Mouse (Mus musculus) cerebellum, adult (tissue): ENCODE results near the gene Tex50.
A peak's percentile ranks its signal among the peaks of the same experiment; 100 is the strongest.

Experiments used
- ATAC-seq: cut with Nextera tagmentation; 2 replicates; pipeline ENCODE4 v1.9.2; 2017; ENCODE audit warnings: mild to moderate bottlenecking, moderate library complexity, mixed read lengths; ENCODE audit not compliant: insufficient number of reproducible peaks, low FRiP score, low TSS enrichment

Tex50 gene

DNA sequence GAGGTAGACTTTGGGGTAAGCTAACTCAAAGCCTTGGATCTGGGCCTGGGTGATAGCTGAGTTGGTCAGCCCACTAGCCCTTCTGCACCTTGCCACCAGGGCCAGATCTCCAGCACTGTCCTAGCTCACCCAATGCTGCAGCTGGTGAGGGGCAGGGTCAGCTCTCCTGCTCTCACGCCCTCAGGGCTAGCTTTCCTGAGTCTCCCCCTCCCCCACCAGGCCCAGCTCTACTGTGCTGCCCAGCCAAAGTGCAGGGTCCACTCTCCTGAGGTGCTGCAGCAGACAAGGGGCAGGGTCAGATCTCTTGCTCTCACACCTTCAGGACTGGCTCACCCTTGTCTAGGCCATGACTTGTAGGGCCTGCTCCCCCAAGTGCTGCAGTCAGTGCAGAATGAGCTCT is 32.7 kb downstream of the Tex50 start:
- ATAC-seq = no peak

DNA sequence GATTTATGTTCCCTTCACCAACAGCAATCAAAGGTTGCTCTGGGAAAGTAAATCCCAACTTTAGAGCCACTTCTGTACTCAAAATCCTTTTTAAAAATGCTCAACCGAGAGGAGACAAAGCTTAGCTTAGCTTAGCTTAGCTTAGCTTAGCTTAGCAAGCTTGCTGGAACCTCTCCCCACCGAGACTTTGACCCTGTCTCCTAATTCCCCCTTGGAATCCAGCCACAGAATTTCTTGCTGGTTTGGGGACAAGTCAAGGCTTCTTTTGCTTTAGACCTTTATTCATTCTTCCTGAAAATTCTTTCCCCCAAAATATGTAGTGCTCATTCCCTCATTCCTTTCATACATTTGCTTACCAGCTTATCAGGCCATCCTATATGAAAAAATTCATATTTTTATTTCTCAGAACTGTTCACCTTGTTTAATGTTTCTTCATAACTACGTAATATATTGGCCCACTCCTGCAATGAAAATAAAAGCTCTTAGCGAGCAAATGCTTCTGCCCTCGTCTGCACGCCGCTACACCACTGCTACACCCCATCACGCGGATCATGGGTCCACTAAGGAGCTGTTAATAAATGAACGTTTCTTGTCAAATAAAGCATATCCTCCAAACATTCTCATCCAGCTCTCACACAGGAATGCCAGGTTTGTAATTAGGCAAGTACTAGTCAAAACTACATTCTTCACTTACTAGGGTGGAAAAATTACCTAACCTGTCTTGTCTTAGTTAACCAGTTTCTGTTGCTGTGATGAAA is 36.3 kb downstream of the Tex50 start:
- no peak for ATAC-seq

DNA sequence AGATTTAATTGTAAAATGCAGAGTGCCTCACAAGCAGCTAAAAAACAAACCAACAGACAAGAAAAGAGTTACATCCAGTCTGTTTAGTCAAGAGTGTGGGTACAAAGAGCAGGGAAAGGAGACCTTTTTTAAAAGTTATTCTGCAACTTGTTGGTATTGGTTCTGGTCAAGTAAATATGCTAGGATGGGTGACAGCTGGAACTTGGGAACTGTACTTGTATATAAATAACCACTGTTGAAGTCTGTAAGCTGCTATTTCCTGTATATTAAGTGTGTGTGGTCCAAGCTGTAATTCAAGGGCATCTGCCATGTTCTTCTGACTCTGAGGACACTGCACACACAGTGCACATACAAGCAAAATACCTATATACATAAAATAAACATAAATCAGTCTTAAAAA is 44.5 kb downstream of the Tex50 start:
- no peak for ATAC-seq

DNA sequence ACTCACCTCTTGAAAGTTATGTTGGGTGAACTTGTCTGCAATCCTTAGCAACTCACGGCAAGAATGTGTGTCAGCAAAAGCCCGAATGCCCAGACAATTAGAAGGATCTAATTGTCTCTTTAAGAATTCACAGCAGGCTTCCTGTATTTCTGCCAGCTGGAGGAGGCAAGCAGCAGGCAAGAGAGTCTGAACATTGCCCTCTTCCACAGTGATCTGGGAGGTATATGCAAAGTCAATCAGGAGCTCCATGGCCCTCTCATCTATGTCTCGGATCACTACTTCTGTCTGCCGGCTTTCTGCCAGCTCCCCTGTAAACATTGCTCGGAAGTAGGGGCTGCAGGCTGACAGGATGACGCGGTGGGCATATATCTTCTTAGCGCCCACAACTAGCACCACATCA is 49.9 kb downstream of the Tex50 start:
- ATAC-seq = peak; percentile 45; the same call in 1 of the 2 replicates
